Mouse (Mus musculus): ENCODE data around the gene Hspa5. TPM values are rescaled to one million over a fixed set of nuclear protein-coding genes. Genes with fewer than 3 reads are reported as not detected.
"Not testable (repeated sequence)": the region's sequence is repeated elsewhere in the genome, so short reads cannot be mapped to it uniquely, and the experiment has no call there.

The Hspa5 gene
- polyA plus RNA-seq, 1 experiment from 2014 or later, result 756 TPM

GRCm38 (mm10) chr2:34772252-34773235 is 774 bp downstream of the Hspa5 start:
- no peak; the same call in none of the 2 replicates for ATAC-seq (ENCODE audit: insufficient number of reproducible peaks, insufficient read depth, low FRiP score, low TSS enrichment, low read depth)
- 4% methylated on average over 50 of the region's 50 CpGs for WGBS
- H3K4me2 ChIP-seq, result peak overlapping the region; percentile 78
- no peaks in the 10 kb centered on the region for H3K9me3 ChIP-seq
- no peaks in the 10 kb centered on the region for H3K27me3 ChIP-seq
- peak overlapping the region; percentile 98 for H3K9ac ChIP-seq (replicated peaks)
- peak overlapping the region; percentile 99 for H3K4me3 ChIP-seq (replicated peaks)
- H3K27ac ChIP-seq, result peak overlapping the region; percentile 92
- peaks cover 51% of the 10 kb centered on the region for H3K36me3 ChIP-seq
- peaks cover 49% of the 10 kb centered on the region for H3K4me1 ChIP-seq (replicated peaks)

GRCm38 (mm10) chr2:34773673-34774072 is 1.9 kb downstream of the Hspa5 start:
- H3K27me3 ChIP-seq, result no peaks in the 10 kb centered on the region
- no peaks in the 10 kb centered on the region for H3K9me3 ChIP-seq
- 90% methylated on average over 4 of the region's 4 CpGs for WGBS
- H3K4me3 ChIP-seq (replicated peaks), result peak overlapping the region; percentile 99
- peaks cover 49% of the 10 kb centered on the region for H3K4me1 ChIP-seq (replicated peaks)
- H3K4me2 ChIP-seq, result peak overlapping the region; percentile 78
- no peak overlapping the region for H3K27ac ChIP-seq
- ATAC-seq (ENCODE audit: insufficient number of reproducible peaks, insufficient read depth, low FRiP score, low TSS enrichment, low read depth), result no peak
- H3K9ac ChIP-seq (replicated peaks), result no peak overlapping the region
- peaks cover 61% of the 10 kb centered on the region for H3K36me3 ChIP-seq

- Histone ChIP-seq H3K4me3 (replicated peaks) (peak overlapping the region; percentile 99), H3K4me1 (replicated peaks) (peaks cover 49% of the 10 kb centered on the region), H3K4me2 (peak overlapping the region; percentile 78), H3K36me3 (peaks cover 69% of the 10 kb centered on the region), H3K9me3 (no peaks in the 10 kb centered on the region), H3K9ac (replicated peaks) (no peak overlapping the region), H3K27ac (no peak overlapping the region), H3K27me3 (no peaks in the 10 kb centered on the region)
- 94% methylated on average over 6 of the region's 6 CpGs for WGBS
- no peak for ATAC-seq (ENCODE audit: insufficient number of reproducible peaks, insufficient read depth, low FRiP score, low TSS enrichment, low read depth)
Observed at GRCm38 (mm10) chr2:34774493-34774892, 2.7 kb downstream of the Hspa5 start.

GRCm38 (mm10) chr2:34777237-34777868 is 5.6 kb downstream of the Hspa5 start:
- Histone ChIP-seq H3K27ac (no peak overlapping the region), H3K4me3 (replicated peaks) (no peak overlapping the region), H3K4me1 (replicated peaks) (peaks cover 42% of the 10 kb centered on the region), H3K4me2 (peak overlapping the region; percentile 78), H3K27me3 (no peaks in the 10 kb centered on the region), H3K36me3 (peaks cover 92% of the 10 kb centered on the region), H3K9me3 (no peaks in the 10 kb centered on the region), H3K9ac (replicated peaks) (no peak overlapping the region)
- 73% methylated on average over 1 of the region's 1 CpGs for WGBS
- ATAC-seq (ENCODE audit: insufficient number of reproducible peaks, insufficient read depth, low FRiP score, low TSS enrichment, low read depth), result no peak

GRCm38 (mm10) chr2:34783064-34784020 is 11.6 kb downstream of the Hspa5 start:
- Histone ChIP-seq H3K4me3 (replicated peaks) (no peak overlapping the region), H3K9me3 (no peaks in the 10 kb centered on the region), H3K4me2 (no peak overlapping the region), H3K27me3 (no peaks in the 10 kb centered on the region), H3K4me1 (replicated peaks) (no peaks in the 10 kb centered on the region), H3K27ac (no peak overlapping the region), H3K9ac (replicated peaks) (no peak overlapping the region), H3K36me3 (peaks cover 85% of the 10 kb centered on the region)
- no peak for ATAC-seq (ENCODE audit: insufficient number of reproducible peaks, insufficient read depth, low FRiP score, low TSS enrichment, low read depth)
- WGBS, result 90% methylated on average over 14 of the region's 14 CpGs

GRCm38 (mm10) chr2:34784085-34784484 is 12.3 kb downstream of the Hspa5 start:
- no peak overlapping the region for H3K4me3 ChIP-seq (replicated peaks)
- H3K9ac ChIP-seq (replicated peaks), result no peak overlapping the region
- no peak for ATAC-seq (ENCODE audit: insufficient number of reproducible peaks, insufficient read depth, low FRiP score, low TSS enrichment, low read depth)
- H3K4me2 ChIP-seq, result no peak overlapping the region
- no peaks in the 10 kb centered on the region for H3K9me3 ChIP-seq
- WGBS, result 82% methylated on average over 2 of the region's 2 CpGs
- peaks cover 86% of the 10 kb centered on the region for H3K36me3 ChIP-seq
- H3K27me3 ChIP-seq, result no peaks in the 10 kb centered on the region
- no peak overlapping the region for H3K27ac ChIP-seq
- no peaks in the 10 kb centered on the region for H3K4me1 ChIP-seq (replicated peaks)

- no peak for ATAC-seq (ENCODE audit: insufficient number of reproducible peaks, insufficient read depth, low FRiP score, low TSS enrichment, low read depth)
- Histone ChIP-seq H3K4me2 (no peak overlapping the region), H3K36me3 (peaks cover 58% of the 10 kb centered on the region)
Observed at GRCm38 (mm10) chr2:34790282-34790681, 18.5 kb downstream of the Hspa5 start.

GRCm38 (mm10) chr2:34792543-34792942 is 20.8 kb downstream of the Hspa5 start:
- not testable (repeated sequence) for H3K9me3 ChIP-seq; H3K27me3 ChIP-seq; H3K9ac ChIP-seq (replicated peaks); H3K4me3 ChIP-seq (replicated peaks); H3K4me1 ChIP-seq (replicated peaks); ATAC-seq (ENCODE audit: insufficient number of reproducible peaks, insufficient read depth, low FRiP score, low TSS enrichment, low read depth); H3K27ac ChIP-seq; H3K4me2 ChIP-seq
- H3K36me3 ChIP-seq, result peaks cover 53% of the 10 kb centered on the region
- WGBS, result 87% methylated on average over 2 of the region's 2 CpGs

More at GRCm38 (mm10) chr2:34790282-34790681, 18.5 kb downstream of the Hspa5 start:
- no peak overlapping the region for H3K4me3 ChIP-seq (replicated peaks)
- H3K9ac ChIP-seq (replicated peaks), result no peak overlapping the region
- H3K27ac ChIP-seq, result no peak overlapping the region
- no peaks in the 10 kb centered on the region for H3K9me3 ChIP-seq
- WGBS, result 88% methylated on average over 8 of the region's 8 CpGs
- no peaks in the 10 kb centered on the region for H3K4me1 ChIP-seq (replicated peaks)
- no peaks in the 10 kb centered on the region for H3K27me3 ChIP-seq

GRCm38 (mm10) chr2:34794511-34794910 is 22.7 kb downstream of the Hspa5 start:
- Histone ChIP-seq H3K36me3 (peaks cover 37% of the 10 kb centered on the region), H3K9ac (replicated peaks) (no peak overlapping the region), H3K4me3 (replicated peaks) (no peak overlapping the region), H3K27ac (no peak overlapping the region), H3K27me3 (no peaks in the 10 kb centered on the region), H3K4me2 (no peak overlapping the region), H3K9me3 (no peaks in the 10 kb centered on the region), H3K4me1 (replicated peaks) (peaks cover 11% of the 10 kb centered on the region)
- WGBS, result 93% methylated on average over 2 of the region's 2 CpGs
- ATAC-seq (ENCODE audit: insufficient number of reproducible peaks, insufficient read depth, low FRiP score, low TSS enrichment, low read depth), result no peak

- Histone ChIP-seq H3K4me3 (replicated peaks) (no peak overlapping the region), H3K4me1 (replicated peaks) (peaks cover 11% of the 10 kb centered on the region), H3K9ac (replicated peaks) (no peak overlapping the region), H3K36me3 (peaks cover 29% of the 10 kb centered on the region), H3K9me3 (no peaks in the 10 kb centered on the region), H3K27me3 (no peaks in the 10 kb centered on the region), H3K27ac (no peak overlapping the region), H3K4me2 (no peak overlapping the region)
- 94% methylated on average over 7 of the region's 7 CpGs for WGBS
- ATAC-seq (ENCODE audit: insufficient number of reproducible peaks, insufficient read depth, low FRiP score, low TSS enrichment, low read depth), result no peak
Observed at GRCm38 (mm10) chr2:34795426-34795825, 23.7 kb downstream of the Hspa5 start.
